Mouse (Mus musculus) kidney, adult 2 months (tissue): ENCODE data around the gene Ints5.

ENCODE experiments used
- CTCF ChIP-seq: fragments of 200-500 bp; conservative IDR thresholded peaks from 2 replicates; pipeline ENCODE4 v1.5.1; 2011; ENCODE audit warnings: low read depth, mild to moderate bottlenecking, control low read depth, low read length, moderate library complexity, mixed read lengths; ENCODE audit not compliant: insufficient read depth, insufficient read length
- POLR2A ChIP-seq: fragments of 200-500 bp; IDR thresholded peaks from one replicate; pipeline ENCODE4 v1.6.1; 2011; ENCODE audit warnings: low read depth, low read length, control low read depth

DNA sequence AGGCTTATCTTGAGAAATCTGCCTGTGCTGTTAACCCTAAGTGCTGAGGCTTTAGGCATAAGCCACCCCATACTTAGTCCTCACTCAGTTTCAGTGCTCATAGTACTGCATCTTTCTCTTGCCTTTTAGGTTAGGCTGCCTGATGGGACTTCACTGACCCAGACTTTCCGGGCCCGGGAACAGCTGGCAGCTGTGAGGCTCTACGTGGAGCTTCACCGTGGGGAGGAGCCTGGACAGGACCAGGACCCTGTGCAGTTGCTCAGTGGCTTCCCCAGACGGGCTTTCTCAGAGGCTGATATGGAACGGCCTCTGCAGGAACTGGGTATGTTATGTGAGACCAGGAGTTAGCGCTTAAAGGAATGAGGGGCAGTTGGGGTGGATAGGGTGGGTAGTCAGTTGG is 17.8 kb upstream of the Ints5 start:
- TF ChIP-seq CTCF: no peak
- TF ChIP-seq POLR2A: no peak
